Mouse (Mus musculus): Measurements from ENCODE around the gene Gm49322. TPM values are rescaled to one million over a fixed set of nuclear protein-coding genes. Genes with fewer than 3 reads are reported as not detected.

The Gm49322 gene
- total RNA-seq, 2 experiments from 2014 or later: 0.28 to 0.38 TPM

- H3K27ac ChIP-seq: peak overlapping the region; percentile 91
- DNase-seq: no peak
- intact Hi-C loops (cut with DNase I): loop anchor here (2.0 kb wide), 1 partner anchor 27 kb away; no protein-coding TSS in a partner anchor
- H3K4me3 ChIP-seq: peak overlapping the region; percentile 93
- TF ChIP-seq CTCF (IDR thresholded peaks at IDR 0.05): no peak
Measured at GRCm38 (mm10) chr10:80655406-80656129, 49.7 kb downstream of the Gm49322 start.

- Histone ChIP-seq H3K4me3 (peak overlapping the region; percentile 93), H3K27ac (peak overlapping the region; percentile 91)
- TF ChIP-seq CTCF (IDR thresholded peaks at IDR 0.05): no peak
- DNase-seq: peak; percentile 98
- intact Hi-C loops (cut with DNase I): no loop called here
Measured at GRCm38 (mm10) chr10:80656130-80656862, 50.5 kb downstream of the Gm49322 start.

DNA sequence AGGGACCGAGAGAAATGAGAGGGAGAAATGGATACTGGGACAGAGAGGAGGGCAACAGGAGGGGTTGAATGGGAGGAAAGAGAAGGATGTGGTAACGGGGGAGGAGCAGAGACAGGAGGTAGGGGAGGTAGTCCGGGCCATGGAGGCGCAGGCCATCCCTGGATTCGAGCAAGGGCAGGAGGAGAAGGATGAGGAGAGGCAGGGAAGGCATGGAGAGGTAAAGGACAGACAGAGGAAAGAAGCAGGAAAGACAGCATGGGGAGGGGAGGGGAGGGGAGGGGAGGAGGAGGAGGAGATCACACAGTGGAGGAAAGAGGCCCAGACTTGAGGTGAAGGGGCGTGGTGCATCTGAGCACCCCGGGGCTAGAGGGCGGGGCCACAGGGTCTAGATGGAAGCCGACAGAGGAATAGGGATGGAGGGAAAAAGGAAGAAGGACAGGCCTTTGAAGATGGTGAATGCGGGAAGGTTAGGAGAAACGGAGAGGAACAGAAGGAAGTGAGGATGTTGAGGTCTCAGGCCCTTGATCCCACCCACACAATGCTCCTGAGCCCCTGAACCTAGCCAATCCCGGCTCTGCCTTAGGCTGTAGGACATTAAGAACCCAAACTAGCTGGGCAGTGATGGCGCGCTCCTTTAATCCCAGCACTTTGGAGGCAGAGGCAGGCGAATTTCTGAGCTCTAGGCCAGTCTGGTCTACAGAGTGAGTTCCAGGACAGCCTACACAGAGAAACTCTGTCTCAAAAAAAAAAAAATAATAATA is 51.2 kb downstream of the Gm49322 start, which contains the start of gene Btbd2:
Btbd2 (minus strand) TSS at position 209 of the 761 bp plus-strand sequence.
- intact Hi-C loops (cut with DNase I): no loop called here
- TF ChIP-seq CTCF (IDR thresholded peaks at IDR 0.05): no peak
- H3K4me3 ChIP-seq: peak within 1 kb of the TSS; percentile 93
- DNase-seq: no peak
- peak within 1 kb of the TSS; percentile 91 for H3K27ac ChIP-seq

DNA sequence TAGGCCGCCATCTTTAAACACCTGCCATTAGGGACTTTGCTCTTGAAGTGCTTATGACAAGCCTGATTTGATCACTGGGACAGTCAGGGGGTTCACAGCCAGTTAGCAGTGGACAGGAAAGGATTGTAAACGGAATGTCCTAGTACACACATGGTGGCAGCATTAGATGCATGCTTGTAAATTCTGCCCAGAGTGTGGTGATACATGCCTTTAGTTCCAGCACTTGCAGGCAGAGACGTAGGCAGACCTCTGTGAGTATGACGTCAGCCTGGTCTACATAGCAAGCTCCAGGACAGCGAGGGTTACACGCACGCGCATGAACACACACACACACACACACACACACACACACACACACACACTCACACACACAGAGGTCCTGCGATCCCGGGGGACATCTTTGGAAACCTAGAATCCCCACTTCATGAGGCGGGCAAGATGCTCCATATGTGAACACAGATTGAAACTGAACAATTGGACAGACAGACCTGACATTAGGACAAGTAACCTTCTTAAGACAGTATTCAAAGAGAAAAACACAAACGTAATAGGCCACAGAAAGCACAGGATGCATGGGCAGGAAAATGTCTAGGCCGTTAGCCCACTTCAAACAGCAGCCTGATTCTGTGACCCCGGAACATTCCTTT is 52.5 kb downstream of the Gm49322 start:
- H3K27ac ChIP-seq: peak overlapping the region; percentile 83
- no peak overlapping the region for H3K4me3 ChIP-seq
- intact Hi-C loops (cut with DNase I): no loop called here
- no peak for DNase-seq
- TF ChIP-seq CTCF (IDR thresholded peaks at IDR 0.05): no peak

DNA sequence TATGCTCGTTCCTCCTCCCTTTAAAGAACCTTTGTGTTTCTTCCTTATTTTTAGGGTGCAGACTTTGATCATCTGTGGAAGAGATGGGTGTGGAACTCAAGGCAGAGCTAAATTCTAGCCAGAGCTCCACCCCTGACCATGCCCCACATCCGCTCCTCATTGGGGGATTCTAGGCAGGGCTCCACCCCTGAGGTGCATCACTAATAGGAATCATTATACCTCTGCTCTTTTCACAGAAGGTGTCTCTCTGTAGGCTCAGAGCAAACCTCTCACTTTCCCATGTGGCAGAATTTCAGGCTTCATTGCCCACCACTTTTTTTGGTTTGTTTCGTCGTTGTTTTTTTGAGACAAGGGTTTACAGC is 53.0 kb downstream of the Gm49322 start:
- DNase-seq: no peak
- intact Hi-C loops (cut with DNase I): loop anchor here (1.0 kb wide), 1 partner anchor 25 kb away; no protein-coding TSS in a partner anchor
- peak overlapping the region; percentile 68 for H3K4me3 ChIP-seq
- TF ChIP-seq CTCF (IDR thresholded peaks at IDR 0.05): no peak
- H3K27ac ChIP-seq: peak overlapping the region; percentile 83

DNA sequence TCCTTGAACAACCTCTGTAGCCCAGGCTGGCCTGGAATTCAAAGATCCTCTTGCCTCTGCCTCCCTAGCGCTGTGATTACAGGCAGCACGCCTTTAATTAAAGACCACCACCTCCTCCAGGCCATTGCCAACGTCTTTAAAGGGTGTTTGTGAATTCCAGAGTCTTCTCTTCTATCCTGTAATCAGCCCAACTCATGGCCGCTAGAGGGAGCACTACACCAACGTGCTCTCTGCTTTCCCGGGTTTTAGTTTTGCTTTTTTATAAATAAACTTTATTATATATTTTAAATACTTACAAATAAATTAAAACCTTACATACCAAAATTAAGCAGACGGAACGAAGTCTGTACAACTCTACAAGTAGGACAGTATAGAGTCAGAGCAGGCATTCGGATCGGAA is 53.4 kb downstream of the Gm49322 start:
- intact Hi-C loops (cut with DNase I): loop anchor here (1.0 kb wide), 1 partner anchor 25 kb away; no protein-coding TSS in a partner anchor
- peak; percentile 96 for TF ChIP-seq CTCF (IDR thresholded peaks at IDR 0.05)
- DNase-seq: peak; percentile 79
- H3K27ac ChIP-seq: peak overlapping the region; percentile 83
- H3K4me3 ChIP-seq: peak overlapping the region; percentile 68

DNA sequence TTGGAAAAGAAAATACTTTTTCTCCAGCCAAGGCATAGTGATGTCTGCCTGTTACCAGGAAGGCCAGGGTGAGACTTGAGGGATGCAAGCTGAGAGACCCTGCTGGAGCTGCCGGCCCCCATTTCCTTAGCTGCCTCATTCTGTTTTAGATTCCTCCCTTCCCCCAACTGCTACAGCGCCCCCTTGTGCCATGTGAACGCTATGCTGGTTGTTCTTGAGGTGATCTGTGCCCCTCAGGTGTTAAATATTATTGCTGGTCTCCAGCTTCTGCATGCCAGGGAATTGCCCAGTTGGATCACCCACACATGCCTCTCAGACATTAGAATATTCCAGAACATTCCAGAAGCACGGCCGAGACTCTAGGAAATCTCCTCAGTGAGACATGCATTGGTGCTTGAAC is 55.3 kb downstream of the Gm49322 start:
- no peak overlapping the region for H3K4me3 ChIP-seq
- H3K27ac ChIP-seq: peak overlapping the region; percentile 50
- TF ChIP-seq CTCF (IDR thresholded peaks at IDR 0.05): peak; percentile 72
- intact Hi-C loops (cut with DNase I): no loop called here
- DNase-seq: peak; percentile 66

- peak overlapping the region; percentile 7; the same call in 1 of the 2 replicates for H3K4me3 ChIP-seq
- no peak for TF ChIP-seq CTCF (IDR thresholded peaks at IDR 0.05)
- peak; percentile 53 for DNase-seq
- peak overlapping the region; percentile 99 for H3K27ac ChIP-seq
- intact Hi-C loops (cut with DNase I): no loop called here
Measured at GRCm38 (mm10) chr10:80663485-80664196, 57.8 kb downstream of the Gm49322 start.

GRCm38 (mm10) chr10:80664197-80665015 is 58.6 kb downstream of the Gm49322 start:
- peak overlapping the region; percentile 98 for H3K4me3 ChIP-seq
- peak; percentile 98 for DNase-seq
- intact Hi-C loops (cut with DNase I): no loop called here
- TF ChIP-seq CTCF (IDR thresholded peaks at IDR 0.05): no peak
- peak overlapping the region; percentile 99 for H3K27ac ChIP-seq

- intact Hi-C loops (cut with DNase I): no loop called here
- peak overlapping the region; percentile 99 for H3K27ac ChIP-seq
- TF ChIP-seq CTCF (IDR thresholded peaks at IDR 0.05): no peak
- peak overlapping the region; percentile 98 for H3K4me3 ChIP-seq
- peak; percentile 93 for DNase-seq
Measured at GRCm38 (mm10) chr10:80665016-80665380, 59.2 kb downstream of the Gm49322 start.

Small RNAs within 50 kb of the gene (microRNA-seq; reads per million reads assigned to microRNA genes)
- gene Mir6912: not detected

Other genes with a start within 250 kb of the Gm49322 start
- gene Plk5, start 249.6 kb upstream of the Gm49322 start, total RNA-seq (2021): under 1 TPM; 0.10 to 0.45 TPM
- 1 to 10 TPM; 4.7 to 5.1 TPM for gene Mex3d, start 218.4 kb upstream of the Gm49322 start, total RNA-seq (2021)
- gene Mbd3, start 206.5 kb upstream of the Gm49322 start, total RNA-seq (2021): 100 to 1,000 TPM; 105 to 116 TPM
- 1,000 to 10,000 TPM in 1 of 2 experiments, 100 to 1,000 TPM in 1; 776 to 1,068 TPM for gene Uqcr11, start 199.2 kb upstream of the Gm49322 start, total RNA-seq (2021)
- gene Tcf3, start 172.4 kb upstream of the Gm49322 start, total RNA-seq (2021): 10 to 100 TPM; 11.1 to 12.0 TPM
- not detected for gene Onecut3, start 111.2 kb upstream of the Gm49322 start, total RNA-seq (2021)
- gene Atp8b3, start 66.9 kb upstream of the Gm49322 start, total RNA-seq (2021): not detected
- gene Rexo1, start 44.5 kb upstream of the Gm49322 start, total RNA-seq (2021): 10 to 100 TPM in 1 of 2 experiments, 1 to 10 TPM in 1; 9.8 to 10.4 TPM
- 1 to 10 TPM in 1 of 2 experiments, under 1 TPM in 1; 0.92 to 1.9 TPM for gene Klf16, start 28.7 kb upstream of the Gm49322 start, total RNA-seq (2021)
- gene Abhd17a, start 15.7 kb upstream of the Gm49322 start, total RNA-seq (2021): 10 to 100 TPM; 60.6 to 61.7 TPM
- gene Scamp4, start 3.1 kb upstream of the Gm49322 start, total RNA-seq (2021): 10 to 100 TPM; 17.0 to 17.5 TPM
- under 1 TPM; 0.48 to 0.89 TPM for gene Adat3, start 3.1 kb upstream of the Gm49322 start, total RNA-seq (2021)
- 100 to 1,000 TPM; 101 to 105 TPM for gene Csnk1g2, start 16.8 kb downstream of the Gm49322 start, total RNA-seq (2021)
- gene Btbd2, start 51.0 kb downstream of the Gm49322 start, total RNA-seq (2021): 10 to 100 TPM; 34.7 to 40.0 TPM
- gene Mknk2, start 72.1 kb downstream of the Gm49322 start, total RNA-seq (2021): 100 to 1,000 TPM; 253 TPM
- 1 to 10 TPM; 4.9 to 5.5 TPM for gene Mob3a, start 96.0 kb downstream of the Gm49322 start, total RNA-seq (2021)
- gene Izumo4, start 96.2 kb downstream of the Gm49322 start, total RNA-seq (2021): 1 to 10 TPM; 2.6 to 3.0 TPM
- gene Ap3d1, start 136.2 kb downstream of the Gm49322 start, total RNA-seq (2021): 10 to 100 TPM; 27.0 to 33.5 TPM
- 10 to 100 TPM; 19.9 to 23.1 TPM for gene Dot1l, start 149.2 kb downstream of the Gm49322 start, total RNA-seq (2021)
- gene Sf3a2, start 192.2 kb downstream of the Gm49322 start, total RNA-seq (2021): 10 to 100 TPM; 28.9 to 29.1 TPM
- gene Plekhj1, start 192.6 kb downstream of the Gm49322 start, total RNA-seq (2021): 10 to 100 TPM; 22.3 to 29.8 TPM
- gene Amh, start 199.2 kb downstream of the Gm49322 start, total RNA-seq (2021): under 1 TPM; 0.38 to 0.98 TPM
- gene Jsrp1, start 207.5 kb downstream of the Gm49322 start, total RNA-seq (2021): 100 to 1,000 TPM; 397 to 414 TPM
- 100 to 1,000 TPM; 579 to 691 TPM for gene Oaz1, start 220.6 kb downstream of the Gm49322 start, total RNA-seq (2021)
- 10 to 100 TPM; 10.9 to 11.3 TPM for gene Lingo3, start 238.0 kb downstream of the Gm49322 start, total RNA-seq (2021)
- gene Lsm7, start 249.2 kb downstream of the Gm49322 start, total RNA-seq (2021): 10 to 100 TPM; 13.5 to 20.0 TPM
- 10 to 100 TPM; 11.3 to 18.5 TPM for gene Sppl2b, start 249.3 kb downstream of the Gm49322 start, total RNA-seq (2021)